Mouse (Mus musculus): ENCODE measurements around the gene Serinc3. TPM values are rescaled to one million over a fixed set of nuclear protein-coding genes. Genes with fewer than 3 reads are reported as not detected.
"Not testable (repeated sequence)": the region's sequence is repeated elsewhere in the genome, so short reads cannot be mapped to it uniquely, and the experiment has no call there.

Serinc3 gene
- total RNA-seq, 2 experiments from 2014 or later = 316 to 421 TPM

GRCm38 (mm10) chr2:163663930-163664329 lies 19.0 kb upstream of the Serinc3 start:
- intact Hi-C loops (cut with DNase I) = no loop called here
- no peak for DNase-seq

DNA sequence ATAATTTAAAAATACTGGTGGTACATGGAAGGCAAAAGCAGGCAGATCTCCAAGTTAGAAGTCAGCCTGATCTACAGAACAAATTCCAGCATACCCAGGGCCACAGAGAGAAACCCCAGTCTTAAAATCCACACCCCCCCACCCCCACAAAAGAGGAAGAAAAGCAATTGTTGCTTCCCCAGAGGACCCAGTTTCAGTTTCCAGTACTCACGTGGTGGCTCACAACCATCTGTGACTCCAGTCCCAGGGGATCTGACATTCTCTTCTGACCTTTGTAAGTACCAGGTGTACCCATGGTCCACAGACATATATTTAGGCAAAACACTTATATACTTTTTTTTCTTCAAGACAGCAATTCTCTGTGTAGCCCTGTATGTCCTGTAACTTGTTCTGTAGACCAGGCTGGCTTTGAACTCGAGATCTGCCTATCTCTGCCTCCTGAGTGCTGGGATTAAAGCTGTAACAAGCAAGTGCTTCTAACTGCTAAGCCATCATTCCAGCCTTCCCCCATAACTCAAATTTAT lies 17.8 kb upstream of the Serinc3 start:
- no peak for DNase-seq
- intact Hi-C loops (cut with DNase I) = no loop called here

GRCm38 (mm10) chr2:163662076-163662475 lies 17.1 kb upstream of the Serinc3 start:
- intact Hi-C loops (cut with DNase I) = no loop called here

DNA sequence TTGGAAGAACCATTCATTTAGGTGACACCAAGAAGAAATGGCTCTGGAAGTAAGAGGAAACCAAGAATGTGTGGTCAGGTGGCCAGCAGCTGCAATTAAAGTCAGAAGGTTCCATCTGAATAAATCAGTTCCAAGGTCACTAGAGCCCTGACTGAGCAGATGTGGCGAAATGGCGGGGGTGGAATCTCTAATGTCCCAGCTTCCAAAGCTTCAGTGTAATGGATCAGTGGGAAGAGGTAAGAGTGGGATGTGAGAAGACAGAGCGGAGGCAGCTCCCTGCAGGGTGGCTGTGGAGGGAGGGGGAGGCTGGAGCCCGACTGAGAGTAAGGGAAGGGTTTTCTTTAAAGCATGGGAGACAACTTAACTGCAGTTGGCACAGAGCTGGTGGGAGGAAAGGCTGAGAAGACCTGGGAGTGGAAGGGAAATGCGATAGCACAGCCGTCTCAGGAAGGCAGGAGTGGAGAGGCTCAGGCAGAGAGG lies 16.5 kb upstream of the Serinc3 start:
- DNase-seq = no peak
- intact Hi-C loops (cut with DNase I) = no loop called here

More at GRCm38 (mm10) chr2:163662076-163662475, 17.1 kb upstream of the Serinc3 start:
- no peak for DNase-seq

DNA sequence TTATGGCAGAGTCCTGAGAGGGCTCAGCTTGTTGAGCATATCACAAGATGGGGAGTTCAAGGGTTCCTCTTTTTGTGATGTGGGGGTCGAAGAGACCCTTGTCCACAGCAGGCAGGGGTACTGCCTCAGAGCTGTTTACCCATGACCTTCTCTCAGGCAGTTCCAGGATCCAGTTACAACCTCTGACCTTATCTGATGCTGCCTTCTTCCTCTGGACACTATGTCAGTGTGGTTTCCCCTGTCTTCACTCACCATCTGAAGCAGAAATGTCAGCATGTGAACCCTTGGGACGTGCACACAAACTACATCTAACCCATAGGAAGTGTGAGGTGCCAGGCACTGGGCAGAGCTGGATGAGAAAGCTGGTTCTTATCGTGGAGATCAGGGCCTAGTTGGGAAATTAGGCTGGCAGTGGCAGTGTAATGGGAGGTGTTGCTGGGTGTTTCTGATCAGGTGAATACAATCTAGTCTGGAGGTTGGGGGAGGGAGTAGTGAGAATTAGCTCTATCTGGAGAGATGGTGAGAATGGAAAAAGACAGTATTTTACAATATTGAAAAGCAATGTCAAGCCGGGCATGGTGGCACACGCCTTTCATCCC lies 15.3 kb upstream of the Serinc3 start:
- intact Hi-C loops (cut with DNase I) = no loop called here
- no peak for DNase-seq

DNA sequence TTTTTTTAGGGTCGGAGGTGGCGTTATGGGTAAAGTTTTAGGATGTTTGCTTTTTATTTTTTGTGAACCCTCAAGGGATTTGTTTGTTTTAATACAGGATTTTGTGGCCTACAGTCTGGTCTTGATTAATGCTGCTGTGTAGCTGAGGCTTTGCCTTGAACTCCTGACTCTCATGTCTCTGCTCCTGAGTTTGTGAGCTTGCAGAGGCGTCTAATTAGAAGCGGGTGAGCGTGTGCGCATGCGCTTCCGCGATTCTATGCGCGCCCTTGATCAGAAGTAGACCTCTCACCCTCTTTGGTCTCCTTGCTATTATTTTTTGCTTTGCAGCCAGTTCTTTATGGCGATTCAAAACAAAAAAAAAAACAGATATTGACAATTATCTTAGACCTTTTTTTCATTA lies 14.5 kb upstream of the Serinc3 start:
- no peak for DNase-seq
- intact Hi-C loops (cut with DNase I) = loop anchor here (2.0 kb wide), 1 partner anchor 35 kb away; no protein-coding TSS in a partner anchor

DNA sequence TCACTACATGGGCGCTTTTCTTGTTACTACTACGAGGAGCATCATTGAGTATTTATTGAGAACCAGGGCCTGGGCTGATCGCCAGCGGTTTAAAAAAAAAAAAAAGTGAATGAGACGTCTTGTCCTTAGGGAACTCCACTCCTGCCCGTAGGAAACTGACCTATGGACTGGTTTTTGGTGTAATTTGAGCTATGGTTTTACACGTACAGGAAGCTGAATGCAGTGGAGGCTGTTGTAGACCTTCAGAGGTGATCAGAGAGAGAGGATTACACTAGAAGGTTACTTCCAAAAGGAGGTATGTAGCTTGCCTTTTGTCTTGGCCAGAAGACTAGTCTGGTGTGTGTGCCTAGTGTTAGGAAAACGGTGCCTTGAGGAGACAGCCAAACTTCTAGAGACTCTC lies 14.0 kb upstream of the Serinc3 start:
- peak in 1 of 2 experiments; percentile 57 for DNase-seq
- intact Hi-C loops (cut with DNase I) = loop anchor here (1.0 to 2.0 kb wide), 2 partner anchors 36 to 60 kb away; no protein-coding TSS in a partner anchor

DNA sequence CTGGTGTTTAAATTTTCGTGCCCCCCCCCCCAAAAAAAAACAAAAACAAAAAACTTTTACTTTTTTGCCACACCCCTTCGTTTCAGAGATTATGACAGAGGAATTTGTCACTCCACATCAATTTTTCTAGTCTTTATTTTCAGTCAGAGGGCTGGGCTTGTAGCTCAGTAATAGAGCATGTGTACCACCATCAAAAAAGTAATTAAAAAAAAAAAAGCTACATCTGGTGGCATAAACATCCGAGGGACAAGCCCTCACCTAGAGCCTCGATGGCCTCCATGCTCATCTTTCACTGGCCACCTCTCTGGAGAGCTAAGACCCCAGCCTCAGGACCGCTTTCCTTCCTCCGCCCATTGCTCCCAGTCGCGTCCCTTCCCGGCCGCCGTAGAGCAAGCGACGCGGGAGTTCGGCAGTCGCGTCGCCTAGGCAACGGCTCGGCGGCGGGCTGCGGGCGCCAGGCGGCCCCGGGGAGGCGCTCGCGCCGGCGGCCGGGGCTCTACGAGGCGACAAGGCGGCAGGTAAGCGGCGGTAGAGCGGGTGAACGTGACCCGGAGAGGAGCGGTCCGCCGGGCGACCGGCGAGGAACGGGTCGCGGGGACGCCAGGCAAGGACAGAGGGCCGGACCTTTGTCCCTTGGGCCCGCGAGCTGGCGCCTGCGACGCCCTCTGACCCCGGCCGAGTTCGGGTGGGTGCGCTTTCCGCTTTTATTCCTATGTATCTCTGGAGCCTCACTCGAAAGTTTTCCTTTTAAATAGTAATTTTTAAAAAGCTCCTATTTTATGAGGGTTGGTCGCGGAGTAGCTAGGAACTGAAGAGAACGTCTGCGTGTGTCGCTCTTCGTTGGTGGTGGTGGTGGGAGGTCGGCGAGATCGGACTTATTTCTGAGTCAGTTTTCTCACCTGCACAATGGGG lies 13.3 kb upstream of the Serinc3 start, which contains the start of gene Pkig:
TSS of gene Pkig (plus strand) at position 412 of the 912 bp plus-strand sequence.
- DNase-seq = peak; percentile 85 to 90
- intact Hi-C loops (cut with DNase I) = loop anchor here (1.0 to 2.0 kb wide), 2 partner anchors 37 to 61 kb away; no protein-coding TSS in a partner anchor

- intact Hi-C loops (cut with DNase I) = no loop called here
Measured at GRCm38 (mm10) chr2:163657486-163657885, 12.6 kb upstream of the Serinc3 start.

GRCm38 (mm10) chr2:163655699-163656098 lies 10.8 kb upstream of the Serinc3 start:
- intact Hi-C loops (cut with DNase I) = loop anchor here (1.0 kb wide), 1 partner anchor 7 kb away; no protein-coding TSS in a partner anchor
- DNase-seq = not testable (repeated sequence)

More at GRCm38 (mm10) chr2:163657486-163657885, 12.6 kb upstream of the Serinc3 start:
- DNase-seq = no peak

DNA sequence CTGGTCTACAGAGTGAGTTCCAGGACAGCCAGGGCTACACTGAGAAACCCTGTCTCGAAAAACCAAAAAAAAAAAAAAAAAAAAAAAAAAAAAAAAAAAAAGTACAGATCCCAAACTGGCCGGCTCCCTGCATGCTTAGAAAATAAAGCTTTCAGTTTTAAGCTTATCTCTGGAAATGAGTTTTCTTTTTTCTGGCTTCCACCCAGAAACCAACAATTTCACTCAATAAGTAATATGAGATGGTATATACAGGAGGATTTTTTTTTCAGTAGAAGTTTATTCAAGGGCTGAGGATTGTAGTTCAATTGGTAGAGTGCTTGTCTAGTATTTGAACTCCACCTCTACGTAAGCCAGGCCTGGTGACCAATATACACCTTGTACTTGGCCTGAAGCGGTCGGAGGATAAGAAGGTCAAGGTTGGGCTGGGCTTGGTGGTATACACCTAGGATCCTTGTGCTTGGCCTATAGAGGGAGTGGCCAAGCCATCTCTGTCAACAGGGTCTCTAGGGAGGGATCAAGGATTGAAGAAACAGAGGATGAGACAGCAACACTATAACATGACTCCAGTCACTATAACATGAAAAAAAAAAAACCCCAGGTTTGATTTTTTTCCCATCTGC lies 1.6 kb upstream of the Serinc3 start:
- no peak for DNase-seq
- intact Hi-C loops (cut with DNase I) = no loop called here

GRCm38 (mm10) chr2:163645700-163646460 lies 949 bp upstream of the Serinc3 start:
- no peak for DNase-seq
- intact Hi-C loops (cut with DNase I) = loop anchor here (2.0 kb wide), 1 partner anchor 73 kb away; no protein-coding TSS in a partner anchor

- intact Hi-C loops (cut with DNase I) = loop anchor here (2.0 kb wide), 1 partner anchor 75 kb away; no protein-coding TSS in a partner anchor
Measured at GRCm38 (mm10) chr2:163644047-163644446, 884 bp downstream of the Serinc3 start.

DNA sequence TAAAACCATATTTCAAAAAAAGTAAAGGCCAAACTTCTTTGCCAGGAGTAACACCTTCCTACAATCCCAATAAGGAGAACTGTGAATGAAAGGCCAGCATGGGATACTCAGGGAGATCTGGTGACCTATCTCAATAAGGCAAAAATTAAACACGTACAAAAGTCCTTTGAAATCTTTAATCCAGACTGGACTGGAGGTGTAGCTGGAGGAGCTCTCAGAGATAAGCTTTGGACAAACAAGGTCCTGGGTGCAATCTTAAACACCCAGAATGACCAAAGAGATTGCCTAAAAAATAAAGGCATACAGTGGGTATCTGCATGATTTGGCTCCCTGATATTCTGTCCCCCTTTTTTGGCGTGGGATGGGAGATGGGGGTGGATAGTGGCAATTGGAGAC lies 1.4 kb downstream of the Serinc3 start:
- DNase-seq = no peak
- intact Hi-C loops (cut with DNase I) = no loop called here

More at GRCm38 (mm10) chr2:163644047-163644446, 884 bp downstream of the Serinc3 start:
- DNase-seq = no peak

DNA sequence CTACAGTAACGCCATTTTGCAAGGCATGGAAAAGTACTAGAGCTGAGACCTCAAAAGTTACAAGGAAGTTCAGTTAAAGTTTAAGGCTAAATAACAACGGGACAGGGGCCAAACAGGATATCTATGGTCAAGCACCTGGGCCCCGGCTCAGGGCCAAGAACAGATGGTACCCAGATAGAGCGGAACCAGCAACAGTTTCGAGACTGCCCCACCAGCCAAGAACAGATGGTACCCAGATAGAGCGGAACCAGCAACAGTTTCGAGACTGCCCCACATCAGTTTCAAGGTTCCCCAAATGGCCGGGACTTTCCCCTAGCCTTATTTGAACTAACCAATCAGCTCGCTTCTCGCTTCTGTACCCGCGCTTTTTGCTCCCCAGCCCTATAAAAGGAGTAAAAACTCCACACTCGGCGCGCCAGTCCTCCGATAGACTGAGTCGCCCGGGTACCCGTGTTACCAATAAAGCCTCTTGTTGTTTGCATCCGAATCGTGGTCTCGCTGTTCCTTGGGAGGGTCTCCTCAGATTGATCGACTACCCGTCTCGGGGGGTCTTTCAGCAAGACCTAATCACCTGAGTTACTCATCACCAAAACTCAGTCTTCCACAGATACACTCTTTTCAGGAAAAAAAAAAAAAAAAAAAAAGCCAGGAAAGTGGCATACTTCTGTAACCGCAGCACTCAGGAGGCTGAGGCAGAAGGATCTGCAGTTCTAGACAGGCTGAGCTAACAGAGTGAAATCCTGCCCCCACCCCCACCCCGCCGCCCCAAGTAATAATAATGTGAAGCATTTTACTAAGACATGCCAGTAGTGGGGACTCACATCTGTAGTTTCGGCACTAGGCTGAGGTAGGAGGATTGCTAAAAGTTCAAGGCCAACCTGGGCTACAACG lies 2.0 kb downstream of the Serinc3 start:
- intact Hi-C loops (cut with DNase I) = no loop called here
- DNase-seq = peak; percentile 63 to 73

GRCm38 (mm10) chr2:163641681-163642080 lies 3.2 kb downstream of the Serinc3 start:
- DNase-seq = no peak
- intact Hi-C loops (cut with DNase I) = loop anchor here (2.0 kb wide), 1 partner anchor 39 kb away; the partner anchor contains the start of gene Ttpal

- no peak for DNase-seq
- intact Hi-C loops (cut with DNase I) = loop anchor here (2.0 kb wide), 1 partner anchor 38 kb away; the partner anchor contains the start of gene Ttpal
Measured at GRCm38 (mm10) chr2:163640493-163640892, 4.4 kb downstream of the Serinc3 start.

DNA sequence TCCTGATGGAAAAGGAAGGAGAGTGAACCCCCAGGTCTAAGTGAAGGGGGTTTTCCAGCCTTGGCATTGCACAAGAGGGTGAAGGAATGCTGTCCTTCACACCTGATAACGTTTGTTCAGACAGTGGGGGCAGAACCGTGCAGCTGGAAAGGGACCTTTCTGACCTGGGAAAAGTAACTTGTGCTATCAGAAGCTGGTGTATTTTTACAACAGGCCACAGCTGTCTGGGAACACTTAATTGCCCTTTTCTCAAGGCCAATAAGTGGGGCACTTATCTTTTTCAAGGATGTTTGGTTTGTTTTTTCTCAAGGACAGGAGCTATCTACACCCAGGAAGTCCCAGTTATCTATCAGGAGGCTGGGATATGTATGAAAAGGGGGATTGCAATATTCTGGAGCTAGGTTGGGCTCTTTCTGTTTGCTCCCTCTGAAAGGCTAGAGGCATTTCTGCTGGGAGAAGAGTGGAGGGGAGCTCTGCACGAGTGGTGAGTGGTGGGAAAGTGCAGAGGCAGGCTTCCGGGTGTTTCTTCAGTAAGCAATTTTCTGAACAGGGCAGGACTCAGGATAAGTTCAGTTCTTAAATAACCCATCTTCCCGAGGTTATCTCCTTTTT lies 7.2 kb downstream of the Serinc3 start:
- DNase-seq = no peak
- intact Hi-C loops (cut with DNase I) = no loop called here
